Mouse (Mus musculus) C2C12 (cell line): ENCODE results near the gene Irf2.

Source experiments
- CTCF ChIP-seq: IDR thresholded peaks from one replicate; pipeline ENCODE4 v1.5.1; 2011; ENCODE audit not compliant: control insufficient read depth, insufficient read depth, insufficient read length
- USF1 ChIP-seq: IDR thresholded peaks from one replicate; pipeline ENCODE4 v1.6.1; 2011; ENCODE audit warnings: low read depth, mild to moderate bottlenecking, control low read depth, moderate library complexity

DNA sequence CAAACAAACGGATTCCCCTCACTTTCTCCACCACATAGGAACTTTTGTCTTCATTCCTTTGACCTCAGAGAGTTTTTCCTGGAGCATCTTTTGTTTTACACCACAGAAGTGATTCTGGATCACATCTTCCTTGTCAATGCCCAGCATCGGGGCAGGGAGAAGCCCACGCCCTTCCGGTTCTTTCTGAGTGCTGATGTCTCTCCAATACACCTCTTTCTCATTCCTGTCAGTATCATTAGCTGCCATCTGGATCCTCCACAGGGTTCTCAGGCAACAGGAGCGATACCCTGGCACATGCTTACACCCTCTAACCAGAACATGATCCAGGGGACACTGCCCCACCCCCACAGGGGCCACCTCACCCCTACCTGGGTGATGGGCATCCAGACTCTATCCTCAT is 20.8 kb upstream of the Irf2 start:
- TF ChIP-seq CTCF (no peak), USF1 (no peak)
